Mouse (Mus musculus) testis, adult 2 months (tissue): Measurements from ENCODE around the gene Olr1. TPM values are rescaled to one million over a fixed set of nuclear protein-coding genes. Genes with fewer than 3 reads are reported as not detected.

ENCODE experiments used
- H3K27ac ChIP-seq: fragments of 200-500 bp; 2 replicates; pipeline ENCODE4 v1.5.1; 2012; ENCODE audit warnings: low read depth, low read length; ENCODE audit not compliant: control insufficient read depth, insufficient read depth
- H3K27me3 ChIP-seq: fragments of 200-500 bp; 2 replicates; pipeline ENCODE4 v1.6.1; 2012; ENCODE audit warnings: mild to moderate bottlenecking, low read length, moderate library complexity; ENCODE audit not compliant: control insufficient read depth, insufficient read depth
- H3K36me3 ChIP-seq: fragments of 200-500 bp; 2 replicates; pipeline ENCODE4 v1.6.1; 2012; ENCODE audit warnings: mild to moderate bottlenecking, low read length; ENCODE audit not compliant: control insufficient read depth, insufficient read depth
- H3K4me1 ChIP-seq: fragments of 200-500 bp; 2 replicates; pipeline ENCODE4 v1.6.1; 2012; ENCODE audit warnings: low read length; ENCODE audit not compliant: control insufficient read depth, insufficient read depth
- H3K4me3 ChIP-seq: fragments of 200-500 bp; 2 replicates; pipeline ENCODE4 v1.5.1; 2012; ENCODE audit warnings: low read depth, mild to moderate bottlenecking, low read length, moderate library complexity, mixed read lengths; ENCODE audit not compliant: control insufficient read depth
- CTCF ChIP-seq: fragments of 200-500 bp; IDR thresholded peaks from 2 replicates; pipeline ENCODE4 v1.5.1; 2012; ENCODE audit warnings: low read depth, mild to moderate bottlenecking, inconsistent platforms, low read length, moderate library complexity; ENCODE audit not compliant: control insufficient read depth, insufficient read depth, insufficient replicate concordance
- POLR2A ChIP-seq: fragments of 200-500 bp; IDR thresholded peaks from 2 replicates; pipeline ENCODE4 v1.6.1; 2012; ENCODE audit warnings: low read depth, mild to moderate bottlenecking, inconsistent platforms, low read length, moderate library complexity; ENCODE audit not compliant: control insufficient read depth
- polyA plus RNA-seq: library from polyadenylated mRNA; depleted of rRNA; stranded (reverse); fragments of >200 nt; gene quantifications from 2 replicates; pipeline ENCODE4 v1.2.3, GENCODE M21; 2012; rRNA removed

Gene Olr1
- 0.06 and 0.12 TPM in 2 replicates for polyA plus RNA-seq

DNA sequence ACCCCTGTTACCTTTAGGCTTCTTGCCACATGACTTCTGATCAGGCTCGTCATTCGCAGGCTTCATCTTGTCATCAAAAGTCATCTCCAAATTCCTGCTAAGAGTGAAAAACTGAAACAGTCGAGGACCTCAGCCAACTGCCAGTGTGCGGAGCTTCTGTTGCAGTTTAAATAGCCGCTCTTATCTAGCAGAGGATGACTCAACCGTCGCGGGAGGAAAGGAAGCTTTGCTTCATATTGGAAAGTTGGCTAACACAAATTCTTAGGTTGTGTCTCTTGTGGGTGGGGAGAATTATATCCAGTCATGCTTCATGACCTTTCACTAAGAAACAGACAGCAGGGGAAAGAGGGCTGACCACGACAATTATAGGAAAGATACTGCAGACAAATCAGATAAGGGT, at the start of gene Olr1:
Gene Olr1, minus strand, starts transcription at position 142 of the 400 bp plus-strand sequence.
- TF ChIP-seq POLR2A (no peak), CTCF (no peak)
- Histone ChIP-seq H3K36me3 (no peaks in the 10 kb centered on the region), H3K4me3 (no peak within 1 kb of the TSS), H3K27ac (no peak within 1 kb of the TSS), H3K27me3 (no peaks in the 10 kb centered on the region), H3K4me1 (no peaks in the 10 kb centered on the region)

DNA sequence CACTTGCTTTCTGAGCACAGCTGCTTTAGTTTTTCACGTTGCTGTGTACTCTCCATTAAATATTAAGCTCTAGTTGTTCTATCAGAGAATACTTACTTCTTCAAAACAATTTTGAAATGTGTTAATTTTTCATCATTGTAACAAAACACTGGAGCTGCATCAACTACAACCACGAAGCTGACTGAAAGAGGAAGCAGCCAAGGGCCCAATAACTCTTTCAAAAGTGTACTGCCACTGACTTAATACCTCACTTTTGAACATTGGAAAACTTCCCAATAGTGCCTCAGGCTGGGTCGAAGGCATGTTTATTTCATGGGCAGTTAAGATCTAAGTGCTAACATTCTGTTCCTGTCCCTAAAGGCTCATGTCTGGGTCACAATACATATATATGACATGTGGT, 41.0 kb upstream of the Olr1 start:
- Histone ChIP-seq H3K27ac (0 out of 2 replicates have a peak overlapping the region, but pooled peaks have one; percentile 29), H3K4me3 (no peak overlapping the region), H3K36me3 (no peaks in the 10 kb centered on the region), H3K4me1 (no peaks in the 10 kb centered on the region), H3K27me3 (no peaks in the 10 kb centered on the region)
- no peak for TF ChIP-seq CTCF
- no peak for TF ChIP-seq POLR2A

- Histone ChIP-seq H3K4me3 (no peak overlapping the region), H3K4me1 (no peaks in the 10 kb centered on the region), H3K27ac (no peak overlapping the region), H3K27me3 (no peaks in the 10 kb centered on the region), H3K36me3 (no peaks in the 10 kb centered on the region)
- TF ChIP-seq CTCF (no peak), POLR2A (no peak)
Observed at GRCm38 (mm10) chr6:129547277-129547676, 40.3 kb upstream of the Olr1 start.

DNA sequence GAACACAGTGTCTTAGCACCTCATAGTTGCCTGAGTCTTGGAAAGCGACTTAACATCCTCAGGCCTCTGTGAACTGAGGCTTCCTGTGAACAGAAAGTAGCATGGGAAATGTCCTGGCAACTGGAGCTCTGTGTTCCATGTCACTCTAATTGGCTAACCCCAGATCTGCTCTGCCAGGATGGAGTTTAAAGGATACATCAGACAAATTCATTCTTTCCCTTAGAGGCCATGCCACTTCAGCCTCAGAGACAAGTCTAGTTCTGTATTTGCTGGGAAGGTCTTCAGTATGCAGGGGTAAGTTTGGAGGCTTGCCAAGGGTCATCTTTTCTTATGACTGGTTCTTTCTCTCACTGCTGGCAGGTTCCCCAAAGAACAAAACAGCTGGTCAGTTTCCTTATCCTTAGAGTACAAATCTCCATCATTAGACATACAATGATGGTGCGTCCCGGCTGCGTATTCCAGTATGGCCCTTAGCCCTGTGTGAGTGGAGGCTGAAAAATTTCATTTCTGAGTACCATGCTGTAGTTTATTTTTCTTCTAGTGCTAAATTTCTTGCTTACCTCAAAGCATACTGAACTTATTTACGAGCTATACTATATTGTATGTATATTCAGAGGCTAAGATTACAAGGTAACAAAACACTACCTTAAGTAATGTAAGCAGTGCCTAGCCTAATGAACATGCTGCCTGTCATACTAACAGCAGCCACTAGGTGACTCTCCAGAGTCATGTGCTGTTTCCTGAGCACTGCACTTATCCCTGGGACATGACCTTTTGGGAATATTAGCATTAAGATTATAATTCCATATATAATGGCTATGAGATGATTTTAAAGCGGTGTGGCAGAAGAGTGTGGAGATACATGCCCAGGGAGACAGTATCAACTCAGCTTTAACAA, 37.0 kb upstream of the Olr1 start:
- H3K36me3 ChIP-seq, result no peaks in the 10 kb centered on the region; the same call in 1 of the 2 replicates
- H3K4me3 ChIP-seq, result no peak overlapping the region
- no peaks in the 10 kb centered on the region for H3K27me3 ChIP-seq
- H3K4me1 ChIP-seq, result no peaks in the 10 kb centered on the region; the same call in 1 of the 2 replicates
- no peak overlapping the region for H3K27ac ChIP-seq
- TF ChIP-seq POLR2A (no peak), CTCF (peak; percentile 25; the same call in 1 of the 2 replicates)

DNA sequence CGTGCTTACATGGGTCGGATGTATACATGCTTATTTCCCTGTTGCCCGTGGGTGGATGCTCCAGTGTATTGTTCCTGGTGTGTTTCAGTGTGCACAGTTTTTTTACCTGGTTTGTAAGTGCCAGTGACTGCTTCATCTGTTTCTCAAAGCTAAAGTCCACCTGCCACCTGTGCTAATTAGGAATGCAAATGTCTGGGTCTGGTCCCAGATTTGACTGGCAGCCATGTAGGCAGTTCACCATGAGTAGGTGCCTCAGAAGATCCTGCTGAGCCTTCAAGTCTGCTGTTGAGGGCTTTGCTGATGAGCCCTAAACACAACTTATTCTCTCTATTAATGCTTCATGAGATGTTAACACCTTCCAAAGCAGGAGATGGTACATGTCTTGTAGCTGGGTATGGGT, 35.6 kb upstream of the Olr1 start:
- Histone ChIP-seq H3K4me3 (peak overlapping the region; percentile 33), H3K36me3 (no peaks in the 10 kb centered on the region; the same call in 1 of the 2 replicates), H3K4me1 (no peaks in the 10 kb centered on the region; the same call in 1 of the 2 replicates), H3K27me3 (no peaks in the 10 kb centered on the region), H3K27ac (no peak overlapping the region)
- no peak for TF ChIP-seq POLR2A

DNA sequence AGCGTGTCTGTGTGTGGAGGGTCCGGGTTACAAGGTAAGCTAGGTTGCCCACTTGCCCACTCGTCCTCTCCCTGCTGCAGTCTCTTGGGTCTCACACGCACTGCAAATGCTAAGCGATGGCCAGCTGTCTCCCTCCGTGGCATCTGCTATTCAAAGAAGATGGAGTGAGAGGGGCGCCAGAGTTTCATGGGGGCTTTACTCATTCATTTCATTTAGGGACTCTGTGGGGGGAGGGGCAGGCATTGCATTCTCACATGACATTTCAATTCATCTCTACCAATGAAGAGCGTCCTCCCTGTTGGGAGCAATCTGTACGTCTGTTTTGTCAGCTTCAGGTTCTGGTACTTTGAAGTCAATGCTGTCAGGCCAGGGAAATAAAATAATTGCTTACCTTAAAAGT, 35.0 kb upstream of the Olr1 start:
- peak overlapping the region; percentile 66 for H3K4me3 ChIP-seq
- peak overlapping the region; percentile 51 for H3K27ac ChIP-seq
- H3K27me3 ChIP-seq, result no peaks in the 10 kb centered on the region
- no peaks in the 10 kb centered on the region; the same call in 1 of the 2 replicates for H3K4me1 ChIP-seq
- H3K36me3 ChIP-seq, result no peaks in the 10 kb centered on the region; the same call in 1 of the 2 replicates
- TF ChIP-seq POLR2A (no peak), CTCF (no peak)

DNA sequence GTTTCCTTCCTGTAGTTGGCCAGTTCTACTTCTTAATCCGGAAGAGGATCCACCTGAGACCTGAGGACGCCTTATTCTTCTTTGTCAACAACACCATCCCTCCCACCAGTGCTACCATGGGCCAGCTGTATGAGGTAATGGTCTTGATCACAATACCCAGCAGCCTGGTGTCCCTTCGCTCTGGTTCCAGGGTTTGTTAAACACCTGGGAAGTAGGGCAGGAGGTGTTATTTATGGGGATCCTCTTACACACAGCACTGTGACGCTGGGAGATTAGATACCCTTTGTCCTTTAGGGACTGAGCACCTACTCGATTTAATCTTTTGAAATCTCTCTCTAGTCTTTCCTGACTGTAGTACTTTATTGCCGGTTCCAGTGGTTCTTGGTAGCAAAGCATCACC, 31.6 kb upstream of the Olr1 start:
- Histone ChIP-seq H3K27ac (peak overlapping the region; percentile 71), H3K4me3 (peak overlapping the region; percentile 33; the same call in 1 of the 2 replicates), H3K4me1 (peaks cover 8% of the 10 kb centered on the region), H3K36me3 (no peaks in the 10 kb centered on the region; the same call in 1 of the 2 replicates), H3K27me3 (no peaks in the 10 kb centered on the region)
- TF ChIP-seq CTCF, result no peak
- TF ChIP-seq POLR2A, result no peak
